Mouse (Mus musculus) liver, embryonic 13.5 days (tissue): ENCODE measurements around the gene Ctc1. TPM values are rescaled to one million over a fixed set of nuclear protein-coding genes. Genes with fewer than 3 reads are reported as not detected.

Experiments used
- ATAC-seq: fragments of 200-750 bp; cut with Nextera tagmentation; 2 replicates; pipeline ENCODE4 v1.8.0; 2017; ENCODE audit warnings: low read depth, mild to moderate bottlenecking, moderate number of reproducible peaks, moderate library complexity
- DNase-seq: peaks from one replicate; pipeline ENCODE4 v3.0.0; 2022
- H3K27ac ChIP-seq: fragments of 300-500 bp; sonication (generic); 2 replicates; pipeline ENCODE4 v1.5.1; 2015; ENCODE audit warnings: moderate library complexity, mild to moderate bottlenecking, inconsistent platforms
- H3K27me3 ChIP-seq: fragments of 300-500 bp; sonication (generic); 2 replicates; pipeline ENCODE4 v1.6.1; 2015; ENCODE audit warnings: mild to moderate bottlenecking, inconsistent platforms
- H3K36me3 ChIP-seq: fragments of 300-500 bp; sonication (generic); 2 replicates; pipeline ENCODE4 v1.6.1; 2015; ENCODE audit warnings: mild to moderate bottlenecking, inconsistent platforms
- H3K4me1 ChIP-seq: fragments of 300-500 bp; sonication (generic); replicated peaks from 2 replicates; pipeline ENCODE4 v1.6.1; 2015; ENCODE audit warnings: inconsistent platforms
- H3K4me2 ChIP-seq: fragments of 300-500 bp; sonication (generic); 2 replicates; pipeline ENCODE4 v1.6.1; 2015; ENCODE audit warnings: inconsistent platforms, mild to moderate bottlenecking, moderate library complexity
- H3K4me3 ChIP-seq: fragments of 300-500 bp; sonication (generic); replicated peaks from 2 replicates; pipeline ENCODE4 v1.5.1; 2015; ENCODE audit warnings: mild to moderate bottlenecking, inconsistent platforms
- H3K9ac ChIP-seq: fragments of 300-500 bp; sonication (generic); 2 replicates; pipeline ENCODE4 v1.6.1; 2015; ENCODE audit warnings: mild to moderate bottlenecking, inconsistent platforms
- H3K9me3 ChIP-seq: fragments of 300-500 bp; sonication (generic); replicated peaks from 2 replicates; pipeline ENCODE4 v1.6.1; 2016; ENCODE audit warnings: inconsistent platforms
- WGBS: fragments of 180-500 bp; shearing (Covaris S2); methylation state at CpG from one replicate; pipeline ENCODE4 v1.1.7; 2015; ENCODE audit not compliant: insufficient replicate concordance; 5-methylcytosine and 5-hydroxymethylcytosine counted together
- polyA plus RNA-seq: library from polyadenylated mRNA; unstranded; fragments of >200 nt; fragmentation: Nextera tagmentation; extraction: Ambion mirVana; gene quantifications from 2 replicates; pipeline ENCODE4 v1.2.1, GENCODE M21; 2015

The Ctc1 gene
- polyA plus RNA-seq, 1 experiment from 2014 or later, result 16.9 TPM

- under 1% methylated on average over 19 of the region's 19 CpGs for WGBS
- H3K36me3 ChIP-seq, result no peaks in the 10 kb centered on the region
- H3K27me3 ChIP-seq, result no peaks in the 10 kb centered on the region
- no peaks in the 10 kb centered on the region for H3K9me3 ChIP-seq
- peak; percentile 64 for ATAC-seq
- peak; percentile 91 for DNase-seq
- H3K4me1 ChIP-seq, result peaks cover 69% of the 10 kb centered on the region
- H3K4me2 ChIP-seq, result peak overlapping the region; percentile 94
- peak overlapping the region; percentile 74 for H3K9ac ChIP-seq
- H3K27ac ChIP-seq, result peak overlapping the region; percentile 89
- H3K4me3 ChIP-seq, result peak overlapping the region; percentile 79
These were observed 47.1 kb downstream of the Ctc1 start for GRCm38 (mm10) chr11:69062761-69063224.

DNA sequence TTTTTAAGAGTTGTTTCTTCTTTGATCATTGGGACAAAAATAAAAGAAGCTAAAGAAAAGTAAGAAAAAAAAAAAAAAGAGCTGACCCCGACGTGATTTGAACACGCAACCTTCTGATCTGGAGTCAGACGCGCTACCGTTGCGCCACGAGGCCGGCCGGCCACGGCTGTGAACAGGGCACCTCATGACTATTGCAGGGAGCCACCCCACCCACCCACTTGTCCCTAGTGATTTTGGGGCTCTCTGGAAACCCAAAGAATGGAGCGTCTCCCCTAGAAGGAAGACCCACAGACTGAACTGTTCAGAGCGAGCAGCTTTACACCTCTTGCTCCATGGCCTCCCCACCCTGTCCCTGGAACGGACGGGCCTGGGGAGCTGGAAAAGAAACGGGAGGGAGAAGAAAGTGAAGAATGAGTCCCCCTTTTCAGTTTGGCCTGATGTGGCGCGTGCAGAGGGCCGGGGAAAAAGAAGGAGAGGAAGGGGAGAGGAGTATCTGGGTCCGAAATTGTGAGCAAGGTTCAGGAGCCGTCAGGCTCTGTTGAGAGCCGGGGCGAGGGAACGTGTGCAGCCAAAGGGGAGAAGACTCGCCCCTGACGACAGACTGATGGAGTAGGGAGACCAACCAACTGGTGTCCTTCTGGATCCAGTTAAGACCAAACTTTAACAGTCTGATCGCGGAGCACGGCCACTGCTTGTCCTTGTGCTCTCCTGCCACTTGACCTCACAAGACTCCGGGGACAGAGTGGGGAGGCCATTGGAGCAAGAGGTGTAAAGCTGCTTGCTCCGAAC, 47.9 kb downstream of the Ctc1 start:
- H3K36me3 ChIP-seq, result no peaks in the 10 kb centered on the region
- ATAC-seq, result no peak
- 1% methylated on average over 31 of the region's 31 CpGs for WGBS

GRCm38 (mm10) chr11:69064259-69065133, 48.8 kb downstream of the Ctc1 start:
- H3K27ac ChIP-seq, result peak overlapping the region; percentile 78
- peaks cover 61% of the 10 kb centered on the region for H3K4me1 ChIP-seq
- 66% methylated on average over 9 of the region's 9 CpGs for WGBS
- peak overlapping the region; percentile 84 for H3K9ac ChIP-seq
- H3K27me3 ChIP-seq, result no peaks in the 10 kb centered on the region
- peak overlapping the region; percentile 79 for H3K4me3 ChIP-seq
- H3K4me2 ChIP-seq, result peak overlapping the region; percentile 94
- DNase-seq, result no peak
- no peak for ATAC-seq
- H3K9me3 ChIP-seq, result no peaks in the 10 kb centered on the region
- H3K36me3 ChIP-seq, result no peaks in the 10 kb centered on the region

More for the DNA sequence above, 47.9 kb downstream of the Ctc1 start:
- Histone ChIP-seq H3K27ac (peak overlapping the region; percentile 89), H3K4me3 (peak overlapping the region; percentile 79), H3K4me2 (peak overlapping the region; percentile 94), H3K4me1 (peaks cover 61% of the 10 kb centered on the region), H3K9me3 (no peaks in the 10 kb centered on the region), H3K9ac (peak overlapping the region; percentile 84), H3K27me3 (no peaks in the 10 kb centered on the region)
- DNase-seq, result peak; percentile 52

GRCm38 (mm10) chr11:69065394-69065925, 49.7 kb downstream of the Ctc1 start:
- 61% methylated on average over 3 of the region's 3 CpGs for WGBS
- H3K27ac ChIP-seq, result peak overlapping the region; percentile 68; the same call in 1 of the 2 replicates
- no peak for ATAC-seq
- no peaks in the 10 kb centered on the region for H3K9me3 ChIP-seq
- no peak overlapping the region; the same call in 1 of the 2 replicates for H3K9ac ChIP-seq
- no peaks in the 10 kb centered on the region for H3K36me3 ChIP-seq
- peaks cover 62% of the 10 kb centered on the region for H3K4me1 ChIP-seq
- H3K4me2 ChIP-seq, result peak overlapping the region; percentile 81
- DNase-seq, result no peak
- H3K27me3 ChIP-seq, result no peaks in the 10 kb centered on the region
- H3K4me3 ChIP-seq, result peak overlapping the region; percentile 57; the same call in 1 of the 2 replicates

- DNase-seq, result peak; percentile 65
These were observed 50.6 kb downstream of the Ctc1 start for GRCm38 (mm10) chr11:69066163-69066861.

DNA sequence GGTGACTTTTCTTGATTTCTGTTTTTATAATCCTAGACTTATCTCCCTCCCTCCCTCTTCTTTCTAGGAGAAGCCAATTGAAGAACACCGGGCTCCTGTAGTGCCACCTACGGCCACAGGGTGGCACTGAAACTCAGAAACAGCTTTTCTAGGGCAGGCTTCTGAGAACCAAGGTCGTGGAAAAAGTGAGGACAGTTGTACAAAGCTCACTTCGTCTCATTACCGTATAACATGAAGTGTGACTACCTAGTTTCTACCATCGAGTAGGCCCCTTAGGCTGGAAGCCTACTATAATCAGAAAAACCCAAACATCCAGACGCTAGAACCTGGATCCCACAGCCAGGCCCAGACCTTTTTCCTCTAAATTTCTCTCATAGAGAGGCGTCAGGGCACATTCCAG, 51.2 kb downstream of the Ctc1 start:
- Histone ChIP-seq H3K4me3 (peak overlapping the region; percentile 57), H3K9me3 (no peaks in the 10 kb centered on the region), H3K27me3 (no peaks in the 10 kb centered on the region), H3K36me3 (no peaks in the 10 kb centered on the region), H3K4me2 (peak overlapping the region; percentile 81), H3K4me1 (peaks cover 58% of the 10 kb centered on the region), H3K27ac (peak overlapping the region; percentile 68), H3K9ac (peak overlapping the region; percentile 73; the same call in 1 of the 2 replicates)
- ATAC-seq (no peak), DNase-seq (peak; percentile 82)
- 11% methylated on average over 8 of the region's 8 CpGs for WGBS

More at GRCm38 (mm10) chr11:69066163-69066861, 50.6 kb downstream of the Ctc1 start:
- Histone ChIP-seq H3K4me3 (peak overlapping the region; percentile 57), H3K9ac (peak overlapping the region; percentile 73), H3K27me3 (no peaks in the 10 kb centered on the region), H3K36me3 (no peaks in the 10 kb centered on the region), H3K4me2 (peak overlapping the region; percentile 81), H3K4me1 (peaks cover 58% of the 10 kb centered on the region), H3K27ac (peak overlapping the region; percentile 68), H3K9me3 (no peaks in the 10 kb centered on the region)
- peak; percentile 32 for ATAC-seq
- 7% methylated on average over 29 of the region's 29 CpGs for WGBS

GRCm38 (mm10) chr11:69067601-69068000, 51.9 kb downstream of the Ctc1 start:
- WGBS, result 54% methylated on average over 6 of the region's 6 CpGs
- Histone ChIP-seq H3K36me3 (no peaks in the 10 kb centered on the region), H3K27me3 (no peaks in the 10 kb centered on the region), H3K4me2 (no peak overlapping the region), H3K27ac (peak overlapping the region; percentile 44; the same call in 1 of the 2 replicates), H3K4me3 (no peak overlapping the region), H3K4me1 (peaks cover 60% of the 10 kb centered on the region), H3K9me3 (no peaks in the 10 kb centered on the region), H3K9ac (peak overlapping the region; percentile 22; the same call in 1 of the 2 replicates)
- no peak for ATAC-seq
- no peak for DNase-seq

DNA sequence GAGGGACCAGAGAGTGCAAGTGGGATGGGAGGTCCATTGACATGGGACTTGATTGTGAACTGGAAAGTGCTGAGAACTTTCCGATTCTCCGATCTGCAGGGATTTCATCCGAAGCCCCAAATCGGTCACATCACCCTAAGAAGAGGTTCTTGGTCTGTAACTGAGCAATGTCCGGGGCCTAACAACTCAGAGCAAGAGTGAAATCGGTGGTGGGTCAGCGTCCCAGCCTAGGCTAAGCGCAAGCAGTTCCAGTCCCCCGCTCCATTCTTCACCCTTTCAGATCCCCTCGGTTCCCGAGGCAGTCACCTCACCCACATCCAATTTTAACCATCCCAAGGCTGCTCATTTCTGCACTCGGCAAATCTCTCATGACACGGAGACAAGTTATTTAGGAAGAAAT, 54.4 kb downstream of the Ctc1 start:
- DNase-seq (no peak), ATAC-seq (no peak)
- H3K4me3 ChIP-seq, result peak overlapping the region; percentile 75
- H3K9ac ChIP-seq, result peak overlapping the region; percentile 85
- H3K27ac ChIP-seq, result peak overlapping the region; percentile 88
- H3K27me3 ChIP-seq, result no peaks in the 10 kb centered on the region
- H3K4me2 ChIP-seq, result peak overlapping the region; percentile 89
- H3K36me3 ChIP-seq, result no peaks in the 10 kb centered on the region
- H3K9me3 ChIP-seq, result no peaks in the 10 kb centered on the region
- peaks cover 69% of the 10 kb centered on the region for H3K4me1 ChIP-seq
- 2% methylated on average over 13 of the region's 13 CpGs for WGBS

DNA sequence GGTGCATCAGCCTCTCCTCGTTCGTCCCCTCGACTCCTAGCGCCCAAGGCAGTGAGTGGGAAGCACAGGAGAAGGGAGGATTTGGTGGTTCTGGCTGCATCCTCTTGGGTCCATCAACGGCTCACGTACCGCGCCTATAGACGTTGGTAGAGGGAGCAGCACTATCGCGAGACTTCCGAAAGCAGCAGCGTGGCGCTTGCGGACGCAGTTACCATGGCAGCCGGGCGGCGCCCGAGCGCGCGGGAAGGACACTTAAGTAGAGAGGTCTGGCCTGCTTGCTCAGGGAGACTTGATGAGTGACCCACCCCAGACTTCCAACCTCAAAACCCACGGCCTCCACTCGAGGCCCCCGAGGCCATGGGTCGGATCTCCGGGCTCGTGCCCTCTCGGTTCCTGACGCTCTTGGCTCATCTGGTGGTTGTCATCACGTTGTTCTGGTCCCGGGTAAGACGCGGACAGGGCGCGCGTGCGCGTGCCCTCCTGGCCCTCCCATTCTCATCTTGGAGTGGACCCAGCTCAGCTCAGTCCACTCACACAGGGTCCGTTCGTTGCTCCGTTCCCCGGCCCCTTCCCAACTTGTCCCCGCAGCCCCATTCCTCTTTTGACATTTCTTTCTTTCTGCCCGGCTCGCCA, 55.0 kb downstream of the Ctc1 start, which contains the start of gene Tmem107:
Gene Tmem107, plus strand, starts transcription at position 217 of the 633 bp plus-strand sequence.
- H3K36me3 ChIP-seq, result no peaks in the 10 kb centered on the region
- peak within 1 kb of the TSS; percentile 89 for H3K4me2 ChIP-seq
- no peaks in the 10 kb centered on the region for H3K27me3 ChIP-seq
- under 1% methylated on average over 47 of the region's 47 CpGs for WGBS
- peak; percentile 76 for ATAC-seq
- peak within 1 kb of the TSS; percentile 90 for H3K27ac ChIP-seq
- H3K4me1 ChIP-seq, result peaks cover 66% of the 10 kb centered on the region
- no peaks in the 10 kb centered on the region for H3K9me3 ChIP-seq
- H3K4me3 ChIP-seq, result peak within 1 kb of the TSS; percentile 75
- H3K9ac ChIP-seq, result peak within 1 kb of the TSS; percentile 85
- peak; percentile 91 for DNase-seq

- H3K27ac ChIP-seq, result peak overlapping the region; percentile 90
- H3K4me2 ChIP-seq, result peak overlapping the region; percentile 89
- H3K9ac ChIP-seq, result peak overlapping the region; percentile 85
- peaks cover 65% of the 10 kb centered on the region for H3K4me1 ChIP-seq
- no peaks in the 10 kb centered on the region for H3K9me3 ChIP-seq
- no peaks in the 10 kb centered on the region for H3K27me3 ChIP-seq
- peak overlapping the region; percentile 75 for H3K4me3 ChIP-seq
- no peak for DNase-seq
- WGBS, result 37% methylated on average over 9 of the region's 9 CpGs
- no peaks in the 10 kb centered on the region for H3K36me3 ChIP-seq
- no peak for ATAC-seq
These were observed 55.6 kb downstream of the Ctc1 start for GRCm38 (mm10) chr11:69071262-69071661.
